Mouse (Mus musculus) adrenal gland, adult 8-10 months (tissue): Measurements from ENCODE around the gene Lmln. TPM values are rescaled to one million over a fixed set of nuclear protein-coding genes. Genes with fewer than 3 reads are reported as not detected.
"Not testable (repeated sequence)": the region's sequence is repeated elsewhere in the genome, so short reads cannot be mapped to it uniquely, and the experiment has no call there.

Experiments used
- DNase-seq: peaks from one replicate; pipeline ENCODE4 v3.0.0; 2022
- total RNA-seq, 4 experiments: library from RNA; stranded (reverse); gene quantifications; 2 replicates each; pipeline ENCODE4 v1.2.4; 2022

Gene Lmln
- total RNA-seq = 10 to 100 TPM; 11.7 to 39.2 (median 25.1) TPM

DNA sequence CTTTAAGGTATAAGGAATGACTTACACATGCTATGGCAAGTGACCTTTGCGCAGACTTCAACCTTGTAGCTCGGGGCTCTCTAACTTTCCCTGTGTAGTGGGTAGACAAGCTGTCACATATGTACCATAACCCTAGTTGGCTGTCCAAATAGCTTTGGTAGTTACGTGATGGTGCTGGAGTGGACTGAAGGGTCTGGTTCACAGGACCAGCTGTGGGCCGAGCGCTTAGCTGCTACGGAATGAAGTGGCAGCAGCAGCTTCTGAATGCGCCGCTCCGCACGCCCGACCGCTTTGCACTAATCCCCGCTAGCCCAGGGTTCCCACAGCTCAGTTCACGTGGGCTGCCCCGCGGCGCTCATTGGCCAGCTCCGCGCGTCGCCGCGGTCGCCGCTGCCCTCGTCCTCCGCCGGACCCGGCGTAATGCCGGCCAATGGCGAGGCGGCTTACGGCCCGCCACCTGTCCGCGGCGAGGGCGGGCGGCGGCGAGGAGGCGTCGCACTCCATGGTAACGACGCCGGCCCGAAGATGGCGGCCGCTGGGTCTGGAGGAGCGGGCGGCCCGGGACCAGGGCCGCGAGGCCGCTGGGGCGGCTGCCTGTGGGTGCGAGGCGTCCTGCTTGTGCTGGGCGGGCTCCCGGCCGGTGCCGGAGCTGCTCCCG, at the start of gene Lmln:
Gene Lmln, plus strand, starts transcription at position 498 of the 658 bp plus-strand sequence.
- peak; percentile 89 for DNase-seq

DNA sequence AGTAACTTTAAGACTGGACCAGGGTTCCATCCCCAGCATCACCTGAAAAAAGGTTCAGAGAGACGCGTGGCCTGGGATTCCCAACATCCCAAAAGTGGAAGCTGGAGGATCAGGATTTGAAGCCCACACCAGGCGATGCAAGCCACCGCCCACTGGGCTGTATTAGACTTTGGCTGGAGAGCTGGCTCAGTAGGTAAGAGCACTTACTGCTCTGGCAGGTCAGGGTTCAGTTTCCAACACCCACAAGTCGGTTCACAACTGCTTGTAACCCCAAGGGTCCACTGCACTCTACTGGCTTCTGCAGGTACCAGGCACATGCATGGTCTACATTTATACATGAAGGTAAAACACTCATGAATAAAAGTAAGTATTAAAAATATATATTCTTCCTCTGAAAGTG, 48.5 kb upstream of the Lmln start:
- no peak for DNase-seq

DNA sequence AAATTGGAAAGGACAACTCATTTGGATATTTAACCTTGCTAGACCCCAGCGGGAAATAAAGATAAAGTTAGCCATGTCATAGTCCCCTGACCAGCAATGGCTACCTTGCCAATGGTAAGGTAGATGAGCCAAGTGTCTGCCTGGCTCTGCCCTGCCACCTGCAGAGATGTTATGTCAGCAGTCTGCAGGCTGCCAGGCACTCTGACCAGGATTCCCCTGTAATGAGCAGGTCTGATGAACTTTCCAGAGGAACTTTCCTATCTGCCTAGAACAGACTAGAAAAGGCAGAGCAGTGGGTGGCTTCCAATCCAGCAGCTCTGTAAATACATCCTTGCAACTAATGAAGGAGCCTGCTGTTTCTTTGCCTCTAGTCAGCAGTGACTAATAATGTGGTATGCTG, 47.4 kb upstream of the Lmln start:
- no peak for DNase-seq

DNA sequence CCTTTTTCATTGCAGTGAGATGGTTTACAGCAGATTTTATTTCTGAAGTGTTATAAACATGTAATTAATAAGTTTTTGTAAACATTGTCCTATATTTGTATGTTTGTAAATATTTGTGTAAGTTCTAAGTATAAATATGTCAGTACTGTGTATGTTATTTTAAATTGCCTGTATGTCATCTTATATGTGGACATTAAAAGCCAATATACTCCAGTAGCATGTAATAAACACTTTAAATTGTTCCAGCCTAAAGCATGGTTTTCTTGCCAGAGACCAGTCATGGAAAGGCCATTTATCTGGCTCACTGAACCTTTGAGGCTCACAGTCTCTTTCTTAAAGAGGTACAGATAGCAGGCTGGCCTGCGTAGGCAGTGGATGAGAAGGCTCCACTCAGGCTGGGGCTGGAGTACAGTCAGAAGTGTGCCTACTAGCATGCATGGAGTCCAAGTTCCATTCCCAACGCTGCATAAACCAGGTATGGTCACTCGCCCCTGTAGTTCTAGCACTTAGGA, 46.9 kb upstream of the Lmln start:
- DNase-seq = no peak

DNA sequence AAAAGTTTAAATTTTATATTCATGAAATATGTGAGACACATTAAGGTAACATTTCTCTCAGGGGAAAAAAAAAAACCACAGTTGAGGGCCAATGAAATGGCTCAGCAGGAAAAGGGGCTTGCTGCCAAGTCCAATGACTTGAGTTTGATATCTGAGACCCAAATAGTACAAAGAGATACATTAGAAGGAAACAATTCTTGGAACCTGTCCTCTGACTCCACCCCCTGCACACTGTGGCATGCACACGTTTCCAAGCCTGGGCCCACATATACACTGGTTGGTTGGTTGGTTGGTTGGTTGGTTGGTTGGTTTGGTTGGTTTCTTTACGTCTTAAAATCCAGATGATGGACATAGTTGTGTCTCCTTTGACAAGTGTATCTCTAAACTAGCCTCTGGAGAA, 46.3 kb upstream of the Lmln start:
- no peak for DNase-seq

DNA sequence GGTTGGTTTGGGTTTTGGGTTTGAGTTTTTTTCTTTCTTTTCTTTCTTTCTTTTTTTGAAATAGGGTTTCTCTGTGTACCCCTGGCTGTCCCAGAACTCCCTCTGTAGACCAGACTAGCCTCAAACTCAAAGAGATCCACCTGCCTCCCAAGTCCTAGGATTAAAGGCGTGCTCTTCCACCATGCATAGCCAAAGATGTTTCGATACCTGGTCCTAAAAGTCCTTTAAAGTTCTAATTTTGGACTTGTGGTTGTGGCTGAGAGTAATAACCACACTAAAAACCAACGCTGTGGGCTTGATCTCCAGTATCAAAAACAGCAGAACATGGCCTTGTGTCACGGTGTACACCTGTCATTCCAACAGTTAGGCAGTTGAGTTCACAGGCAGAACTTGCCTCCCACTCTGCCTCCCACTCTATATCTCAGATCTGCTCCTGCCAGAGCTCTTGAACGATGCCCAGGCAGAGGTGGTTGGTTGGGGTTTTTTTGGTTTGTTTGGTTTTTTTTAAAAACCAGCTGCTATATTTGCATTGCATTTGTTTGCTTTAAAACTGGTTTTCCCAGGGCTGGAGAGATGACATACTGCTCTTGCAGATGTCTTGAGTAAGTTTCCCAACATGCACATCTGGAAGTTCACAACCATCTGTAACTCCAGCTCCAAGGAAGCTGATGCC, 44.5 kb upstream of the Lmln start:
- no peak for DNase-seq

DNA sequence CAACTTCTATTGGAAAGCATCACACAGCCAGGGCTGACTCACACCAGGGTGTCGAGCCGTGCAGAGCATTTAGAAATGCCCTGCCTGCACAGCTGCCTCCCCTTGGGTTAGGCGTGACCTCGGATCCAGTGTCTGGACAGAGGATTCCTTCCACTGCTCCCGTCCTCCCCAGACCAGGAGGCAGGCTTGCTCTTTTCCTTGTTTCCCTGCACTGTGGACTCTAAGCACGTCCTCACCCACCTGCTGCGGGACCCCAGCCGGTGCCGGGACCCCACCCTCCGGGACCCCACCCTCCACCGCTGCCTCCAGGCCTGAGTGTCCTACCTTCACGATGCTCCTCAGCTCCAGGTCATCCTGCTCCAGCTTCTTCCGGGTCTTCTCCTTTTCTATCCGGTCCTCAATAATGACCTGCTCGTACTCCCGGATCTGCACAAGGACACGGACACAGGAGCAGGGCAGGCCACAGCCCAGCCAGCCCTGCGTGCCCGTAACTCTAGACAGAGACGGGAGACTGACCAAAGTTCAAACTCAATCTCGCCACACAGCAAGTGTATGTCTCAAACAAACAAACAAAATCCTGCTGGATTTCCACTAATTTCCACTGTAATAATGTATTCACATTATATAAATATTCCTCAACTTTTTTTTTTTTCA, 43.1 kb upstream of the Lmln start:
- DNase-seq = peak; percentile 30

DNA sequence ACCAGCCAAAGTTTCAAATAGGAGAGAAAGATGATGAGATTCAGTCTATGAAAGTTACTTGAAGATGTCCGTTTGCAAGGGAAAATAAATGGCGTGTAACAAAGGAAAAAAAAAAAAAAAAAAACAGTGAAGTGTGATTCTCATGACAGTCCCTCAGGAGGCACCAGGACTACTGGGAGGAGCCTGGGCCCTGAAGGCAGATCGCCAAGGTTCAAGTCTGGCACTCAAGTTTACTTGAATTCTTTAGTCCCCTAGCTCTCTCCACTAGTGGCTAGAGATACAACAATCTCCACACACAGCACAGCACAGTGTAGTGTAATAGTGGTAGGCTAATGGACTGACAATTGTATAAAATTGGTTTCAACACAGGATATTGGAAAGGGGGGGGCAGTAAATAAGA, 40.9 kb upstream of the Lmln start:
- no peak for DNase-seq

DNA sequence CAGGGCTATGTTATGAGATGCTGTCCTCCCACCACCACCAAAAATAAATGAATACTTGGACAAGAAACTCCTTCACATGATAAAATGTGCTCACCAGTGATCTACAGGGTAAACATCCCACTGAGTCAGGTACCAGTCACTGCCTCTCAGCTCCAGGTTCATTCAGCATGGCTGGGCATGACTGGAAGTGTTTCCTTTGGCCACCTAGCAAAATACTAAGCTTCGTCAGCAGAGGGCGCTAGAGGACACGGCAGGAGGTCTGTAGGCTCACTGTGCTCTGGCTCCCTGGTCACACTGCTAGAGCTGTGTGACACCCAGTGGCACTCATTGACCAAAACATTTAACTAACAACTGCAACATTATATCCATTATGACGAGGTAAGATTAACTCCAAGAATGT, 38.6 kb upstream of the Lmln start:
- peak; percentile 71 for DNase-seq

DNA sequence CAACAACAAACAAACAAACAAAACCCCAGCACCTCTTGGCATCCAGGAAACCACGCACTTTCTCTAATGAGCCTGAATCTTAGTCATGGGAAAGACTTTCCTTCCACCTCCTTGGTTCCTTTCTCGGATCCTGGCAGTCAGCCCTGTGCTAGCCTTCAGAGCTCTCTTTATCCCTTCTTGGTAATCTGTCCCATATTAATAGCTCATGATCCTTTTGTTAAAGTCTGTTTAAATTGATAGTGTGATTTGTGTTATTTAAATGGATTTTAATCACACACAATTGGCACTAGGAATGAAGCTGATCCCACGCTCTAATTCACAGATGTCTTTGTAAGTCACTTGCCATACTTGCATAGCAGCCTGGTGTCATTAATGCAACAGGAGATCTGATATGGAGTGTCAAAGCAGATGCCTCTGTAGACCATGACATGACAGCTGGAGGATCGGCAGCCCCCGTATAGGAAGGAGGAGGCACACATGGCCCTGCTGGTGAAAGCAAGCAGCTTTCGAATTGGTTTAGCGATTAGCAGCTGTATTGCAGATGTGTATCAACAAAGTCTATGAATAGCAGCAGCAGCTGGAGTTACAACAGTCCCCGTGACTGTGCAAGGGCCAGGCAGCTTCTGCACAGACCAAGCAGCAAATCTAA, 37.7 kb upstream of the Lmln start:
- no peak for DNase-seq

DNA sequence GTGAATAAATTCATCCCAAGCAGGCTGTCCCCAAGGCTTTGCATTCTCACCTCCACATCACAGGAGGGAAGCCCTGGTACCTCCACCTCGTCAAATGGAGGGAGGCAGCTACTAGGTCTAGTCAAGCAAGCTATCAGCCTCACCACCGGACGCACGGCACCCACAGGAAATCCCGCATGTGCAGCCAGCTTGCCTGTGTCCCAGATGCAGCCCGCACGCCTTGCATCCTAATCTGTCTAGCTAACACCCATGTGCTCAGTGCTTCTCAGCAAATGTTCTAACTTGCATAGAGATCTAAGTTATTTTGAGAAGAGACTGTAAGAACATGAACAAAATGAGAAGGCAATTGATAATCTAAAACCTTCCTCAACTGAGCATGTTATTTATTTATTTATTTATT, 36.0 kb upstream of the Lmln start:
- no peak for DNase-seq

DNA sequence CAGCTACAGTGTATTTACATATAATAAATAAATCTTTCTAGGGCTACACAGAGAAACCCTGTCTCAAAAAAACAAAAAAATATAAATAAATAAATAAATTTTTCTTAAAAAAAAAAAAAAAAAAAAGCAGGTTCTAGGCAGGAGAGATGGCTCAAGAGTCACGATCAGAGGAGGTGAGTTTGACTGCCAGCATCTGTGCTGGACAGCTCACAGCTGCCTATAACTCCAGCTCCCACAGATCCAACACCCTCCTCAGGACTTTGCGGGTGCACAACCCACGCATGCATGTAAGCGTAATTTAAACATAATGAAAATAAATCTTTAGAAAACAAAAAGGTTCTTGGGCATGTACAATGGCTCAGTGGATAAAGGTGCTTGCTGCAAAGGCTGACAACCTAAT, 26.3 kb upstream of the Lmln start:
- DNase-seq = no peak

DNA sequence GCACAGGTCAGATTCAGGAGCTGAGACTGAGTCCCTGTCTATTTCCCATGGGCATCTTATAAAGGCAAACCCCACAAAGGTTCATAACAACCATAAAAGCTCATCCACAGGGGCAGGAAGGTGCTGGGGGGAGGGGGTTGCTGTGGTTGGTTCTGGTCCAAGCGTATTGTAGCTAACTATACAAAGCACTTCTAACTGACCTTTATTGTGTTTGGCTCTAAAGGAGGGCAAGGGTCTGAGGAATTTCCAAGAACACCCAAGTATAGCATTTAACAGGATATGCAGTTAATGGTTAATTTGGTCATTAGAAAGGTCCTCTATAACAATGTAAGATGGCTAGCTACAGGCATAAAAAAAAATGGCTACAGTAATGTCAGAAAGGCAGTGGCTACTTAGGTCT, 19.6 kb upstream of the Lmln start:
- no peak for DNase-seq

DNA sequence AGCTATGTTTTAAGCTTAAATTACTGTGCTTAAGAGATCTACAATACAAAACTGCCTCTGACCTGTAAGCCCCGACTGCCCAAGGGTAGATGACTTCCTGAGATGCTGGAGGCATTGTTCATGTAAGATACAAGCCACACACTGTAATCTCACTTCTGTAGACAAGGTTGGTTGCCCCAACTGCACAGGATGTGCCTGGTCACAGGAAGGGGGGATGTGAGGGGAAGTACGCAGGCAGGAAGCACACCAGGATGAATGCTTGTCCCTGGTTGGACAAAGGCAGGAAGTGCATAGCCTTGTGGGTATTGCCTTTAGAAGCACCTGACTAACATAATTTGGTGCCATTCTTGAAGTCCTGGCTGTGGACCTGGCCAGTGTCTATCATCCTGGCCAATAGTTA, 19.1 kb upstream of the Lmln start:
- no peak for DNase-seq

DNA sequence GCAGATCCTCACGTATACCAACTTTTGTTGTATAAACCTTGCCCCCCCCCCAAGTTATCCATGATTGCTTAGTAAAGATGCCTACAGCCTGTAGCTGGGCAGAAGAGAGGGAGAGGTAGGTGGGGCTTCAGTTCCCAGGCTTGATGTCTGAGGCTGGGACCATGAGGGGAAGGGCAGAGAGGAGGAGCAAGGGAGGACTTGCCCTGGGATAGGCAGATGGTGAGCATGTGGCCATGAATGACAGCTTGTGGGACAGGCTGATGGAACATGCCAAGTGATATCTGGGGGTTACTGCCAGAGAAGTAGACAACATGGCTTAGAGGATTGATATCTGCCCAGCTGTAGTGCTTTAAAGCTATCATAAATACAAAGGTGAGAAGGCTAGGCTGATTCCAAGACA, 14.3 kb upstream of the Lmln start:
- DNase-seq = no peak

DNA sequence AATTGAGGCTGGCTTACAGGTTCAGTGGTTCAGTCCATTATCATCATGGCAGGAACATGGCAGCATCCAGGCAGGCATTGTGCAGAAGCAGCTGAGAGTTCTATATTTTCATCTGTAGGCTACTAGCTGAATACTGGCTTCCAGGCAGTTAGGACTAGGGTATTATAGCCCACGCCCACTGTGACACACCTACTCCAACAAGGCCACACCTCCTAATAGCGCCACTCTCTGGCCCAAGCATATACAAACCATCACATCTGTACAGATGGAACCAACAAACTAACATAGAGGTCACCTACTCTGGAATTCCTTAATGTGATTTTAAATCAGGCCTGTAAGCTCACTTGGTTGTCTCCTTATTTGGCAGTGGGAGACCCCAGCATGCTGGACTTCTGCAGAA, 13.6 kb upstream of the Lmln start:
- no peak for DNase-seq

DNA sequence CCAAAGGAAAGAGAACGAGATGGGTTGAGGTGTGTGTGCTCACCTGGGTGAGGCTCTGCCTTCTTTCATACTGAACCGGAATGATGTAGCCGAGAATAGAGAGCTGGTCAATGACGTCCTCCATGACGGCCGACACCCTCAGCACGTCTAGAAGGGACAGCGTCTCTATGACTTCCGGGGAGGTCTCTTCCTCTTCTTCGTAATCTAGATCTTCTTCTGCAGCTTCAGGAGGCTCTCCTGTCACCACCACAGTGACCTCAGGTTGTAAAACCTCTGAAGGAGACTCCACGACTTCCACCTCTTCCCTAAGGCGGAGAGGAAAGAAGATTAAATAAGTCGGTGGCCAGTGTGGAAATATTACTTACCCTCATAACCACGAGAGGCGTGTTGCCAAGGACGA, 12.5 kb upstream of the Lmln start:
- no peak for DNase-seq

DNA sequence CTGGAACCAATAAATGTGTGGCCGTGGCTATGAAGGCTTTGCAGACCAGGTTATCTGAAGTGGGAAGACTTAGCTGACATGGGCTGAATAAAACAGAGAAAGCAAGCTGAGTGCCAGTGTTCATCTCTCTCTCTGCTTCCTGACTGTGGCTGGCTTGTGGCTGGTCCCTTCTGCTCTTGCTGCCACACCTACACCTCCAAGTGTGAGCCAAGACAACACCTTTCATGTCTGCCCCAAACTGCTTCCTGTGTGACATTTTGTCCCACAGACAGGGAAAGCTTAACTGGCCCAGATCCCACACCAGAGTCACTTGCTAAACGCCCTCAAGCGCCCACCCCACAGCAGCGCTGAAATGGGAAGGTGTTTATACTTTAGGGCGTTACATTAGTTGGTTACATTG, 9.2 kb upstream of the Lmln start:
- DNase-seq = no peak

DNA sequence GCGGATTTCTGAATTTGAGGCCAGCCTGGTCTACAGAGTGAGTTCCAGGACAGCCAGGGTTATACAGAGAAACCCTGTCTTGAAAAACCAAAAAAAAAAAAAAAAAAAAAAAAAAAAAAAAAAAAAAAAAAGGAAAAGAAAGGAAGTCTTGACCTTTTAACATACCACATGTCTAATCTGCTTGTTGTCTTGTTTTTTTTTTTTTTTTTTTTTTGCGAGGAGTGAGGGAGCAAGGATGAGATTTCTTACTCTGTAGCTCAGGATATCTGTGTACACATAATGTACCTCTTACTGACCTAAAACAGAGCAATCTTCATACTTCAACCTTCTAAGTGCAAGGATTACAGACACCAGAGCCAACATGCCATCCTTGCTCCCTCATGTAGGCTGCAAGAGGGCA, 7.4 kb upstream of the Lmln start:
- not testable (repeated sequence) for DNase-seq

DNA sequence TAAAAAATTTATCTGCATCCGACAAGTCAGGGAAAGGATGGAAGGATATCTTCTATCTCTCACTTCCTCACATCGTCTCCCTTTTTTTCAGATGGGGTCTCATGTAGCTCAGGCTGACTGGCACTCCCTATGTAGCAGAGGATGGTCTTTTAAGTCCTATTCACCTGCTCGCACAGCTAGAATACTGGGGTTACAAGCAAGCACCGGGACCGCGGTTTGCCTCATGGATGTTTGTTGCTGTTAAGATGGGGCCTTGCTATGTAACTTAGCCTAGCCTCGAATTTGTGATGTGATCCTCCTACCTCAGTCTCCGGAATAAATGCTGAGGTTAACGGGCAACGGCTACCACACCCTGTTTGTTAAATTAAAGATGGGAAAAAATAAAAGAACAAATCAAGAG, 6.7 kb upstream of the Lmln start:
- no peak for DNase-seq

DNA sequence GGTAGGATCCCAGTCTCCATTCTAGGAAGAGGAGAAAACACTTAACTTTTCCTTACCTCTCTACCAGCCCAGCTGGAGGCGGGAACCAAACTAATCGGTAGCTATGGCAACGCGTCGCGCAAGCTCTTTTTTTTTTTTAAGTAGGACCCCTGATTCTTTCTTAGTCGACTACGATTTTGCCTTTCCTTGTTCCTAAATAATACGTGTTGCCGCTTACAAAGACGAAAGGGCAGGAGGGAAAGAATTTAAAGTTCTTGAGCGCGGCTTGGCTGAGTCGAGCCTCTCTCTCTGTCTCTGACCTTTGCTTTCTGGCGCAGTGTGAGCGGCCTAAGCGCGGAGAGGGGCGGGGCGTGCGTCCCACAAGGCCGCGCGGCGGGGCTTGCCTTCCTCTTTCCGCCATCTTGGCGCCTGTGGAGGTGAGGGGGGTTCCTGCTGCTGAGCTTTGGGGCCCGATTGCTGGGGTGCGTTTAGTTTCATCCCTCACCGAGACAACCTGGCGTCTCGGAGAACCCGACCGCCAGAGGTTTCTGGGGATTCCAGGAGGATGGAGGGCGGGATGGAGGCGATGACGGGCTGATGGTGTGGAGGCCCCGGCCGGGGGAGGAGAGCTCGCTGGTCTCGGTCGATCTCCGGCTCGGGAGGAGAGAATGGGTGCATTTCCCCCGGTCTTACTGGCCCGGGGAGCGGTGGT, 6.1 kb upstream of the Lmln start, which contains the start of the genes Iqcg and Rpl35a:
Gene Iqcg, minus strand, starts transcription at position 124 of the 691 bp plus-strand sequence.
Gene Rpl35a, plus strand, starts transcription at position 359 of the 691 bp plus-strand sequence.
- DNase-seq = peak; percentile 81

DNA sequence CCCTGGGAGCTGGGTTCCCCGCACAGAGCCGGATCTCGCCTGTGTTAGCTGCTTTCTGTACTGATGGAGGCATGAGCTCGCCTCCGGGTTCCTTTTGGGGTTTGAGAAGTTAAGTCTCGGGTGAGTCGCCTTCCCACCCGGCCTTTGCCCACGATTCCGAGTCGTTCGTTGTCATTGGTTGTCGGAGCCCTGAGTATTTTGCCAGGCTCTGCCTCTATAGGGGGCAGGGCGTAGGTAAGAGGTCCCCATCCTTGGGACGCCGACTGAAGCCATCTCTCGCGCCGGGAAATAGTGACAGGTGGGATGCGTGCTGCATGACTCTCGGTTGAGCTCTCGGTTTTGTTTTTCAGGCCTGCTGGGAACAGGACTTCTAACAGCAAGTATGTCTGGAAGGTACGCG, 5.5 kb upstream of the Lmln start:
- DNase-seq = no peak

DNA sequence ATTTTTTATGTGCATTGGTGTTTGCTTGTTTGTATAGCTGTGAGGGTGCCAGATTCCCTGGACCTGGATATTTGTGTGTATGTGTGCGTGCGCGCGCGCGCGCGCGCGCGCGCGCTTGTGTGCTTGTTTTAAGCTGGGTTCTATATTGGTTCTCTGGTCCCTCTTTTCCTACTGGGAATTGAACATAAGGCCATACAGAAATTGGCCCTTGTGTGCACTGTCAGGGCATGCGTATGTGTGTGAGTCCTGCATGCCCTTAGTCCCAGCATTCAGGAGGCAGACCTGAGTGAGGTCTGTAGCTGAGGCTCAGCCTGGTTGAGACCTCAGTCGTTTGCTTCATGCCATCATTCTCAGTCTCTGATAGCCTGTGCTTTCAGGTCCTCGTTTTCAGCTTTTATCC, 4.3 kb upstream of the Lmln start:
- DNase-seq = no peak
